Mouse (Mus musculus): ENCODE data around the gene Lztr1.
"Not testable (repeated sequence)": the region's sequence is repeated elsewhere in the genome, so short reads cannot be mapped to it uniquely, and the experiment has no call there.

Lztr1 gene

DNA sequence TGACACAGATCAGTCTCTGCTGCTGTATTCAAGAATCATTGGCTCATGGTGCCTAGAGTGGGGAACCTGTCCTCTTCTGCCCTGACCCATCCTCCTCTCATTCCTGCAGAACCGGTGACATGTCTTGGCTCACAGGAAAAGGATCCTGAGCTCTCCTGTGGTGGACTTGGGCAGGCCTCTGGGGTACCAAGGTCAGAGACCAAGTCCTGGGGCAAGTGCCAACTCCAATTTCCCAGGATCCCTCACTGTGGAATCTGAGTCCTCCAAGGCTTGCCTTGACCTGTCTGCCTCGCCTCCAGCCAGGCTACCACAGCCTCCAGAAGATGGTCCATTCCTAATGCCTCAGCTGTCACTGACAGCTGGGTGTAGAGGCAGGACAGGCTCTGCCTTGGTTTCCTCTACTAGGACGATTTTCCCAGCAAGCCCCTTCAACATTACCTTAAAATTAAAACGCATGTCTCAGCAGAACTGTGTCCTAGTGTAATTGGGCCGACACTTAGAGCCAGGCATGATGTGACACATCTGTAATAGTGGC, 1.4 kb upstream of the Lztr1 start:
- ATAC-seq (ENCODE audit: low TSS enrichment) = no peak

DNA sequence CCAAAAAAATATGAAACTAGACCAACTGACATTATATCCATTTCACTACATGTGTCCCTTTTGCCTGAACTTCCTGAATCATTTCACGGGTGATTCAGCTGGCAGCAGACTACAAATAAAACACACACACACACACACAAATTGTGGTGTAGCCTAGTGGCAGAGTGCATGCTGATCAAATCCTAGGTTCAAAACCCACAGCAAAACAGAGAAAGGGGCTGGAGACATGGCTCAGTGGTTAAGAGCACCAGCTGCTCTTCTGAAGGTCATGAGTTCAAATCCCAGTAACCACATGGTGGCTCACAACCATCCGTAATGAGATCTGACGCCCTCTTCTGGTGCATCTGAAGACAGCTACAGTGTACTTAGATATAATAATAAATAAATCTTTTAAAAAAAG, 457 bp upstream of the Lztr1 start:
- not testable (repeated sequence) for ATAC-seq (ENCODE audit: low TSS enrichment)

DNA sequence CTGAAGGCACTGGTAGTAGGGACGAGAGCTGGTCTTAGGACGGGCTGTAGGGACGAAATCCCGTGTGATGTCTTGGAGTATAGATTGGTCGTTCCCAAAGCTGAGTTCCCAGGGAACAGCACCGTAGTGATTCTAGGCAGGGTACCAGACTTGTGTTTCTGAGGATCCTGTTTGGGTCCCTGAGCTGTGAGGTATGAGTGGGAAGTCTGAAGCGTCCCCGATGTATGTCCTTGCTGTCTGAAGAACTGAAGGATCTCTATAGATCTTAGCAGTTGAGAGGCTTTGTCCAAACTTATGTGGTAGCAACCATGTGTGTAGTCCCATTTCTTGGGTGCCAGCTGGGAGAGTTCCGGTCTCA, 731 bp downstream of the Lztr1 start:
- ATAC-seq (ENCODE audit: low TSS enrichment) = peak; percentile 17; the same call in 1 of the 2 replicates

DNA sequence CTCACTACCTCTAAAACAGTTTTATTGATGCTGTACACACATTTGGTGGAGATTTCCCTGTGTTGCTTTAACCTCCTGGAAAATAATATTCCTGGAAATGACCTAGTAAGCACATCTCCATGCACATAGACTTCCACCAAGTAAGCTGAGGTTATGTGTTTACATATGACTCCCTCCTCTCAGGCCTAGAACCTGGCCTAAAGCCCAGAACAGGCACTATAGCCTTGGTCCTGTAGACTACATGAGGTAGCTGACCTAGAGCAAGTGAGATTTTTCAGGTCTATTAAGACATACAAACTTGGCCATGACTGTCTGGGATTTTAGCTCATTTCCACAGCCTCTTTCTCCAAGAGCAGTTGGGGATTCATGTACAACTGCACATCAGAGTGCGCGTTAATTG, 1.7 kb downstream of the Lztr1 start:
- no peak for ATAC-seq (ENCODE audit: low TSS enrichment)

DNA sequence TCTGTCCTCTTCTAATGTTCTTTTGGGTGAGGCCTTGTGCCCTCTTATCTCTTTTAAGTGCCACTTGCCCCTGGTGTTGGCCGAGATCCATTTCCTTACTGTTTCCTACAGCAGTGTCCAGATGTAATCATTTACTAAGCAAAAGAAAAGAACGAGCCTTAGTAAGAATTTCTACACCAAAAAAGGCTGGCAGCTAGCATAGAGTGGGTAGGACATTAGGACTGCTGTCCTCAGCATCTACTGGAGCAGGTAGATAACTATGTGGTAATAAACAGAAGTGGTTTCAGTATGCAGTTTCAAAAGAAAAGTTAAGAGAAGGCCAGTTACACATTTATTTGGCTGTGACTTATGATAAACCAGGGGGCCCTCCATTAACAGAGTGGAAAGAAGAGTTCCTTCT, 2.2 kb downstream of the Lztr1 start:
- ATAC-seq (ENCODE audit: low TSS enrichment) = no peak

DNA sequence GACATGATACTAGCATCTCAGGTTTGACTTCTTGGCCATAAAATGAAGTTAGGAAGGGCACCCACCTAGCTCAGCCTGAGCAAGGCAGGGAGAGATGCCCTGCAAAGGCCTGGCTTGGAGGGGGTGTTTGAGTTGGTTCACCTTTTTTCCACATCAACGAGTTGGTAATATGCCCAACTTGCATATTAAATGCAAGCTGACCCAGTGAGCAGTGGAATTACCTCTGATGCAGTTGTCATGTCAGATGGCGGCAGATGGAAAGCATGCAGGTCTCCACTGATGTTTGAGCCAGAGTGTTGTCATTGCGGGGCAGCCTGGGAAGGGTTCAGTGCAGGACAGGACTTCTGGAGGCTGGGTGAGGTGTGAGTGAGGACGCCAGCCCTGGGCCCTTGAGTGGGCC, 2.9 kb downstream of the Lztr1 start:
- no peak for ATAC-seq (ENCODE audit: low TSS enrichment)

DNA sequence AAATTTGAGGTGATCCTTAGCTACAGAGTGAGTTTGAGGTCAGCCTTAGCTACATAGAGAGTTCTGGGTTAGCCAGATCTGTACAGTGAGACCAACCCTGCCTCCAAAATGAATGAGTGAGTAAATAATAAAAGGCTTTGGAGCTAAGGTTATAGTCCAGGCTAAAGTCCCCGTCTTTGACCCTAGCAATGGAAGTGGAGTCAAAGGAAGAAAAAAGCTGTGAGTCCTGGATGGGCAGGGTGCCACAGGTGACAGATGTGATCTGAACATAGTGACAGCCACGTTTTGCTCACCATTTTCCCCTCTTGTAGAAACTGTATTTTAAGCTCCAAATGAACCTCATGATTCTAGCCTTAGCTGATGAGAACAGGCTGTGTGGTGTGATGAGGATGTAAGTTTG, 10.4 kb downstream of the Lztr1 start:
- no peak for ATAC-seq (ENCODE audit: low TSS enrichment)

DNA sequence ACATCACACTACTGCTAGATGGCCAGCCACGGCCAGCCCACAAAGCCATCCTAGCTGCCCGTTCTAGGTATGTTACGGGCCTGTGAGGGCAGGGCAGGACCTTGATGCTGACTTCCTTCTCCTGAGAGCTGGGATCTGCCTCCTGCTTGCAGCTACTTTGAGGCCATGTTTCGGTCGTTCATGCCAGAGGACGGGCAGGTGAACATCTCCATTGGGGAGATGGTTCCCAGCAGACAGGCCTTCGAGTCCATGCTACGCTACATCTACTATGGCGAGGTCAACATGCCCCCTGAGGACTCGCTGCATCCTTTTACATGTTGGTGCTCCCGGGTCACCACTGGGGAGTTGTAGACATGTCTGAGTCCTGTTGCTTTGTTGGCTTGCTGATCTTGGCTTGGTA, 15.7 kb downstream of the Lztr1 start:
- ATAC-seq (ENCODE audit: low TSS enrichment) = no peak

DNA sequence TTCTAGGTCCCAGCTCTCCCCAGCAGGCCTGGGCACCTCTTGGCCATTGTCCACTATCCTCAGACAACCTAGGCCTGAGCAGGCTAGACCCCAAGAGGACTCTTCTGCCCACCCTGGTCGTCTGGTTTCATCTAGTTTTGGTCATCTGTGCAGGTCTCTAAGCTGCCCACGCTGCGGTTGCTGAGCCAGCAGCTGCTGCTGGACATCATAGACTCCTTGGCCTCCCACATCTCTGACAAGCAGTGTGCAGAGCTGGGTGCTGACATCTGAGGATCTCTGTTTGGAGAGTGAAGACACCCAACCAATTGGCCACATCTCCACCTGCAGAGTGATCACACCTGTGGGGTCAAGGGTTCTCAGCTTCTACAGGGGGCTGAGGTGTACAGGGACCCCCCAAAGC, 17.0 kb downstream of the Lztr1 start:
- no peak for ATAC-seq (ENCODE audit: low TSS enrichment)

DNA sequence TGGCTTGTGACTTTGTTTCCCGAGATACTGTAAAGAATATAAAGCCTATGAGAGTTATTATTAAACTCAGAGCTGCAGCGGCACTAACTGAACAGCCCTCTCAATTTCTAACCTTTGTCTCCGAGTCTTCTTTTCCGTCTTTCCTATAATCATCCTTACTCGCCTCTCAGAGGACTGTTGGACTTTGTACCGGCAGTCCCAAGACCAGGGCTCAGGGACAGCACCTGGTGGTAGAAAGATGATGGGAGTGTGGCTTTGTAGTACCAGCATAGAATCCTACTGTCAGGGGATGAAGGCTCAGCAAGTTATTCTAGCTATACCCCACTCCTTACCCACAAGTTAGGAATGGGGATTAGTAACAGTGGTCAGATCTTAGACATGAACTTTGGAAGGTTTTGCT, 17.7 kb downstream of the Lztr1 start:
- no peak for ATAC-seq (ENCODE audit: low TSS enrichment)

DNA sequence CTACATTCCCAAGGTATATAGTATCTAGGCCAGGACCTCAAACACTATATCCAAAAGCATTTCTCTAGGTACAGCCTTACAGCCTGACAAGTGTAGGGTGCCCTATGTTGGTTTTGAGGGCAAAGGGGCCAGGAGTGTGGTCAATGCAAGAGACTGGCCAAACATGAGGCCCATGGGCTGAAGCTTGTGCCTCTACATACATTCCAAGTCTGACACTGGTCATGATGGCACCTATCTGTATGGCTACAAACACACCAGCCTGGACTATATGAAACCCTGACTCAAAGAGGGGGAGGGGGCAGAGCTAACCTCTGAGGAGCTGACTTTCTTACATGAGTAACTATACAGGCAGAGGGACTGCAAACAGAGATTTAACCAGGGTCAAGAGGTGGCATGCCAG, 19.1 kb downstream of the Lztr1 start:
- no peak for ATAC-seq (ENCODE audit: low TSS enrichment)

DNA sequence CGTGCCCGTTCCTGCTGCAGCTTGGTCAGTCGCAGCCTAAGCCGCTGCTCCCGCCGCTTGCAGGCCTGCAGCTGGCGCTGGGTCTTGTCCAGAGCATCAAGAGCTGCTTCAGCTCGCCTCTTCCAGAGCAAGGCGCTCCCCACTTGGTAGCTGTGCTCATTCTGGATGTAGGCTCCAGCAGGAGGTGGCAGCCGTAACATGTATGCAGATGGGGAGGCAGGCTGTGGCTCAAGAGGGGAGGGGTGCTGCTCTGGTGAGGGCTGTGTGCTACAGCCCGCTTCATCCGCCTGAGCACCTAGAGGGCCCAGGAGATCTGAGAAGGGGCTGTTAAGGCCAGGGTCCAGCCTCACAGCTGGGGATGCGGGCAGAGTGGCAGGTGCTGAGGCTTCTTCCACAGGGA, 19.8 kb downstream of the Lztr1 start:
- no peak for ATAC-seq (ENCODE audit: low TSS enrichment)

DNA sequence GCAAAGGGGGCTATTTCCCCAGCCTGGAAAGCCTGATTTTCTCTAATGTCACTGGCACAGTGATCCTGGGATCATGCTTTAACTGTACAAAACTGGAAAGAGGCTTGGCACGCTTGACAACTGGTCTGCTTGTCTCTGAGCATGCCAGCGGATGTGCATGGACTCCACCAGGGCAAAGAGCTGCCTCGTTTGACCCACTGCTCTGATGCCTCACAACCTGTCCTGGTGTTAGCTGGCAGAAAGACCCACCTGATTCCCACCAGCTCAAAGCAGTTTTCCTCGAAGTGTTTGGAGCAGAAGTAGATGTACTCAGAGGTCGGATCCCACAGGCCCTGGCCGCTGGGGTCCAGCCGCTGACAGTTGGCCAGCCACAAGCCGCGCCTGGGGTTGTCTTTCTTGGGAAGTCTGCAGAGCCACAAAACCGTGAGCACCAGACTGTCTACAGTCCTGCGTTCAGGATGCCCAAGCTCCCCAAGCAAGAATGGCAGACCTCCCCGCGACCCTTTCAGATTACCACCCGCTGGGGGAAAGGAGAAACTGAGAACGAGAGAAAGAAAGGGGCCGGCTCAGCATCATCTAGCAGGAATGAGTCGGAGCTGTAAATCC, 21.6 kb downstream of the Lztr1 start:
- no peak for ATAC-seq (ENCODE audit: low TSS enrichment)

DNA sequence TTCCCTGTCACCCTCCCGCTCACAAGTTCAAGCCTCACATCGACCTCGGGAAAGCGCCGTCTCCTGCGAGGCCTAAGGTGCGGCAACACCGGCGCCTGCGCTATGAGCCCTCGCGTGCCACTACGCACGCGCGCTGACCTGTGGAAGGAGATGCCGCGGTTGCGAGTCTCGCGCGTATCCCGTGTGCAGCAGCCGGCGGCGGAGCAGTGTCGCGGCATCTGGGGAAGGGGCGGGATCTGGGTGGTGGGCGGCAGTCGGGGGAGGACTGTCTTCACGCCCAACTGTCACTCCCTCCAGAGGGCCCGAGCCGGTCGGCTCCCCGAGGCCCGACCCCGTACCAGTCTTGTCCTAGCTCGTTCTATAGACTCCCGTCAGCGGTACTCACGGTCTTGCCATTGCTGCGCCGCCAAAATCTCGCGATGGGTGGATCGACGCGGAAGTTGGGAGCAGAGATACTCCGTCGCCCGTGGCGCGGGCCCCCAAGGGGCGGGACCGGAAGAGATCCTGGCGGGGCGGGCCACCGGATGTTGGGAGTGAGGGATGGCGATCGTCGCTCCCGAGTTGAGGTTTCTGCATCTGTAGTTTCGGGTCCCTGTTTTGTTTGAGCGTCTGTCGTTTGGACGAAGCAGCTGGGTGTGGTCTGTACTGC, 22.3 kb downstream of the Lztr1 start, which contains the start of gene Thap7:
Gene Thap7 (minus strand): TSS at position 497 of the 649 bp plus-strand sequence.
- ATAC-seq (ENCODE audit: low TSS enrichment) = peak; percentile 90

DNA sequence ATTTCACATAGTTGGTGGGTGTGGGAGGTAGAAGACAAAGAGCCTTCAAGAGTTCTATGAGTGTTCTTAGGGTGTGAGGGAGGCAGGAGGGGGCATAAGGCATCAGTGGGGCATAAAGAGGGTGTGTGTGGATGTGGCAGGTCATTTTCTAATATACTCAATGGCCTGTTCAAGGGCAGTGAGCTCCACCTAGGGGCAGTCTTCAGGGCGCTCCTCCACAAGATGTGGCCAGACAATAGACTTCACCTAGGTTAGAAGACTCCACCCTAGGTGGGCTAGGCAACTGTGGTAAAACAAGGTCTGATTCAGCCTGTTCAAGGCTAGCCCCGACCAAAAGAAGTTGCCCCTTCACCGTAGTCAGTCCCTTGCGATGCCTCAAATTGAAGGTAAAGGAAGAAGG, 23.8 kb downstream of the Lztr1 start:
- ATAC-seq (ENCODE audit: low TSS enrichment) = no peak

DNA sequence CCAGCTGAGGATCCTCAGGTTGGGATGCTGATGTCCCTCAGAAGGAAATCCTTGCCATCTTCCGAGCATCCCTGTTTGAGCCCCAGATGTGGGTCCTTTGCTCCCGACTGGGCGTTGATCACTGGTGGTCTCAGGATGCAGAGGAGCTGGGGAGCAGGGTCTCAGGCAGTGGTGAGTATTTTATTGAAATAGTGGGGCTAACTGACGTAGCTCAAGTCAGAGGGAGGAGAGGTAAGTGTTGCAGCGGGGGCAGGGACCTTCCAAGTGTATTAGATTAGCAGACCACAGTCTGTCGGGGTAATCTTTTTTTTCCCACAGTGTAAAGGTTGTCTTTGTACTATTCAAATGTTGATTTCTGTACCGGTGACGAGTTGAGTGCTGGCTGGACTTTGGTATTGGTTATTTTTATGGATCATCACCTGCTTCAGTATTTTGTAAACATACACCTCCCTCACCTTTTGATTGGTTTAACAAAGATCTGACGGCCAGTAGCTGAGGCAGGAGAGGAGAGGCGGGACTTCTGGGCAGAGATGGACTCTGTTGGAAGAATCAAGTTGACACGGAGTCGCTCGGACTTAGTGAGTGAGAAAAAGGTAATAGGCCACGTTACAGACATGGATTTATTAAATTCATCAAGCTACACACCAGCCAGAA, 24.3 kb downstream of the Lztr1 start:
- ATAC-seq (ENCODE audit: low TSS enrichment) = no peak

DNA sequence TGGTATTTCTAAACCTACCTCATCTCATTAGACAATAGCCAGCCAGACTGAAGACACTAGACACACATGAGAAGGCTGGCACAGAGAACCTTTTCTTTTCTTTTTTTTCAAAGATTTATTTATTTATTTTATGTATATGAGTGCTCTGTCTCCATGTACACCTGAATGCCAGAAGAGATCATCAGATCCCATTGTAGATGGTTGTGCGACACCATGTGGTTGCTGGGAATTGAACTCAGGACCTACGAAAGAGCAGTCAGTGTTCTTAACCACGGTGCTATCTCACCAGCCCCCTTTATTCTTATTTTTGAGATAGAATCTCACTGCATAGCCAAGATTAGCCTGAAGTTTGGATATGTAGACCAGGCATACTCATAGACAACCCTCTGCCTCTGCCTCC, 28.1 kb downstream of the Lztr1 start:
- no peak for ATAC-seq (ENCODE audit: low TSS enrichment)

DNA sequence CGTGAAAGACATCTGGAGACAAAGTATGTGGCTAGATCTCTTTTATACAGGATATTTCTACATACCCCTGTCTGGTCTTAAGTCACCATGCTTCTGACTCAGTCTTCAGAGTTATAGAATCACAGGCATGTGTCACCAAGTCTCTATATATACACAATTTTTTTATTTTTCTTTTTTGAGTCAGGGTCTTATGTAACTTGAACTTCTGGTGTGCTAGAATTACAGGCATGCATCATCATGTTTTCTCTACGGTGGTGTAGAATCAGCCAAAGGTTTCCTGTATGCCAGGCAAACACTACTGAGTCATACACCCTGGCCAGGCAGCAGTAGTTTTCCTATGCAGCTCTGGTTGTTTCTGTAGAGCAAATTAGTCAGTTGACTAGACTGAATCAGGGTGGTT, 34.1 kb downstream of the Lztr1 start:
- peak; percentile 98 for ATAC-seq (ENCODE audit: low TSS enrichment)

DNA sequence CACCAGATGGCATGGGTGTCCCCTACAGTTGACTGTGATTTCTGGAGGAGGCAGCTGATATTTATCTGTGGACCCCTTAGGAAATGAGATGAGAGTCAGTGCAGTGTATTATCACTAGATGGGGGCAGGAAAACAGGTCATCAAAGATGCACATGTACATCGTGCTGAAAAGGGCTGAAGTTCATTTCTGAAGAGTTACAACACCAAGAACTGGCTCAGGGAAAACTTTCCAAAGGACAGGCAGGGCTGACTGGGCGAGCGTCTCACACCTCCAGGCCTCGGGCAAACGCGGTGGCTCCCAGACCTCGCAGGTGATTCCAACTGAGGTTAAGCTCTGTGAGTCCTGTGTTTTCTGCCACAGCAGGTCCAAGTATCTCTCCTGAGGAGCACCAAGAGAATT, 44.3 kb downstream of the Lztr1 start:
- ATAC-seq (ENCODE audit: low TSS enrichment) = no peak

DNA sequence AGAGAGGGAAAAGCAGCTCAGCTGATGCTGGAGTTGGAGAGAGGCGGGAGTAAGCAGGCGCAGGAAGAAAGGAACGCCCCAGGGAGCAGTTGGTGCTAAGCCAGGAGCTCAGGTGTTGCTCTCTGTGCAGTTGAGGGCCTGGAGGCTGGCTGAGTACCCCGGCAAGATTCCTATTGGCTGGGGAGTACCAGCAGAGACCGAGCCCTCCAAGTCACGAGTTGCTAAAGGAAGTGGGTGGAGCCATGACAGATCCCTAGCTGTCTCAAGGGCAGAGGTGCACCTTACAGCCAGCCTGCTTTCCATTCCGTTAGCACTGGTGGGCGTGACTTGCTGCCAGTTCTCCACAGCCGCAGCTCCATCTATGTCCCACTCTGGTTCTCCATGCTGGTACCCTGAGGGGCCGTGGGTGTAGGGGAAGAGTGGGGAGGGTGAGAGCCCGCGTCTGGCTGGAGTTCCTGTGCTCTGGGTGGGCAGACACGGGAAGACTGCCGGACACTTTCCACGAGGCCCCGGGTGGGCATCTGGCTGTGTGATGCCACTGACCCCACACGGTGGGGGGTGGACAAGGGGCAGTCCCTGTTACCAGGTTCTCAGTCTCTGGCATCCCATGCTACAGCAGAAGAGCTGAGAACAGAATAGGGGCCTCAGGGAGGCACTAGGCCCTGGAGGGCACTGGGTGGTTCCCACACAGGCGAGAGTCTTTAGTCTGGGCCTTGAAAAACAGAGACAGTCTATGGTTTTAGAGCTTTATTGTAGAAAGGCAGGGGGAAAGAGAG, 45.6 kb downstream of the Lztr1 start:
- ATAC-seq (ENCODE audit: low TSS enrichment) = peak; percentile 64

DNA sequence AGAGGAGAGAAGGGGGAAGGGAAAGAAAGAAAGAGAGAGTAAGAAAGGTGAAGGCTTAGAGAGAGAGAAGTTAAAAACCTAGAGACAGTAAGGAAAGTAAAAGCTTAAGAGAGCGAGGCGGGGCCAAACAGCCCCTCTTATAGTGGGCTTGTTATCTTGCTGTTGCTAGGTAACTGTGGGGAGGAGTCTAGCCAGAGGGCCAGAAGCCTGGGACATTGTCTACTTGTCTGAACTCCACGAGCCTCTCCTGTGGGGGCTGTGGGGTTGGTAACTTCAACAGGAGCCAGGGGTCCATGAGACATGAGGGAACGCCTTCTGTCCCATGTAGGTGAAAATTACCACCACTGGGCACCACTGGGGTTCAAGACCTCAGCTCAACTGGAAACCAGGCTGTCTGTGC, 46.2 kb downstream of the Lztr1 start:
- not testable (repeated sequence) for ATAC-seq (ENCODE audit: low TSS enrichment)

DNA sequence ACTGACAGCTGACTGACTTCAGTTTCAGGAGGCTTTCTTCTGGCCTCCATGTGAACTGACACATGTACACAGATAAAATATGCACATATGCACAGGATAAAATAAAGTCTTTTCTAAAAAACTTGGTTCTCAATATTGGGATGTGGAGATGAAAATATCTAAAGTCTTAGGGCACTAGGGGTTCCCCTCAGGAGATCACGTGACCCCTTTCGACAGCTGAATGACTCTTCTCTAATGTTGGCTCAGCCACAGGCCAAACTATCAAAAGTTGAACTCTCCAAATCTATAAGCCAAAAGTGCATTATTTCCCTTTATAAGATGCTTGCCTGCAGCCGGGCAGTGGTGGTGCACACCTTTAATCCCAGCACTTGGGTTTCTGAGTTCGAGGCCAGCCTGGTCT, 47.7 kb downstream of the Lztr1 start:
- no peak for ATAC-seq (ENCODE audit: low TSS enrichment)

DNA sequence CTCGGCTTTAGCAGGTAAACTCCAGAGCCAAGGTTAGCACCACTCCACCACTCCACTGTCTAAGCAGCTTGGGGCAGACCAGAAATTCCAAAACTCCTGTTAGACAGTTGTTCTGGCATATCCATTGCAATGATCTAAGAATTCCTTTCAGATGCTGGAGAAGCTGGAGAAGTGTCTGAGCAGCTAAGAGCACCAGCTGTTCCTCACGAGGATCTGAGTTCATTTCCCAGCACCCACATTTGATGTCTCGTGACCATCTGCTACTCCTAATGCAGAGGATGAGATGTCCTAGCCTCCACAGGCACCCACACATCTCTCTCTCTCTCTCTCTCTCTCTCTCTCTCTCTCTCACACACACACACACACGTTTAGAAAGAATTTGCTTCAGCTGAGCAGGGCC, 48.4 kb downstream of the Lztr1 start:
- no peak for ATAC-seq (ENCODE audit: low TSS enrichment)
